Mouse (Mus musculus) liver, adult 2 months (tissue): ENCODE measurements at regions not wholly inside any gene's neighbourhood (a gene's known extent, or its start where the extent isn't known, plus 50 kb on each side); places are given as distances from the start of the nearest gene placed in this dataset.

Experiments used
- DNase-seq: peaks from one replicate; pipeline ENCODE4 v3.0.0-alpha.2; 2011; ENCODE audit warnings: low read depth, low spot score; ENCODE audit errors: extremely low read depth
- H3K27ac ChIP-seq: fragments of 200-500 bp; replicated peaks from 2 replicates; pipeline ENCODE4 v1.5.1; 2012; ENCODE audit warnings: low read depth, mild to moderate bottlenecking, control low read depth, inconsistent platforms, low read length; ENCODE audit not compliant: insufficient read depth
- H3K27me3 ChIP-seq: fragments of 200-500 bp; 2 replicates; pipeline ENCODE4 v1.6.1; 2012; ENCODE audit warnings: mild to moderate bottlenecking, moderate library complexity, low read length, inconsistent platforms; ENCODE audit not compliant: control insufficient read depth, insufficient read depth
- H3K36me3 ChIP-seq: fragments of 200-500 bp; 2 replicates; pipeline ENCODE4 v1.6.1; 2012; ENCODE audit warnings: low read length, inconsistent platforms; ENCODE audit not compliant: control insufficient read depth, insufficient read depth
- H3K4me1 ChIP-seq: fragments of 200-500 bp; 2 replicates; pipeline ENCODE4 v1.6.1; 2011; ENCODE audit warnings: low read length; ENCODE audit not compliant: control insufficient read depth, insufficient read depth
- H3K4me3 ChIP-seq: fragments of 200-500 bp; 2 replicates; pipeline ENCODE4 v1.5.1; 2011; ENCODE audit warnings: low read depth, mild to moderate bottlenecking, control low read depth, low read length, moderate library complexity; ENCODE audit not compliant: insufficient read depth
- H3K79me2 ChIP-seq: fragments of 200-500 bp; 2 replicates; pipeline ENCODE4 v1.6.1; 2012; ENCODE audit warnings: inconsistent platforms, mild to moderate bottlenecking, low read length, moderate library complexity; ENCODE audit not compliant: control insufficient read depth, insufficient read depth
- H3K9ac ChIP-seq: fragments of 200-500 bp; 2 replicates; pipeline ENCODE4 v1.6.1; 2012; ENCODE audit warnings: low read depth, mild to moderate bottlenecking, control low read depth, inconsistent platforms, low read length
- CTCF ChIP-seq: fragments of 200-500 bp; IDR thresholded peaks from 2 replicates; pipeline ENCODE4 v1.5.1; 2011; ENCODE audit warnings: low read depth, low read length, control low read depth
- POLR2A ChIP-seq: fragments of 200-500 bp; IDR thresholded peaks from 2 replicates; pipeline ENCODE4 v1.6.1; 2011; ENCODE audit warnings: low read length, control low read depth; ENCODE audit not compliant: insufficient read depth; ENCODE audit errors: extremely low read depth
- WGBS: fragments of 180-500 bp; shearing (Covaris S2); methylation state at CpG from one replicate; pipeline ENCODE4 v1.1.7; 2018; 5-methylcytosine and 5-hydroxymethylcytosine counted together

DNA sequence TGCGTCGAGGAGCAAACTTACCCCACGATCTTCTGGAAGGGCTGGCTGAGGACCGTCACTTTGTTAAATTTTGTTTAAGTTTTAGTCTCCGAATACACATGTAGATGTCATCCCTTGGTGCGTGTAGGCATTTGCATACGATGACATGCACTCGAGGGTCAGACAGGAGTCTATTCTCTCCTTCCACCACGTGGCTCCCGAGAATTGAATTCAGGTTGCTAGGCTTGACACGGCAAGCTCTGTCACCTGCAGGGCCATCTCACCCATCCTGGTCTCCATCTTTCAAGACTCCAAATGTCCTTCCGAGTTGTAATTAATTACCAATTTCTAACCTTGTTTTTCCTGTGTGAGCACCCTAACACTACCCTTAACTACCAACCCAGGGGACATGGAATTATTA, 52.7 kb upstream of the Ppara start:
- TF ChIP-seq POLR2A (no peak), CTCF (no peak)
- no peak overlapping the region for H3K9ac ChIP-seq
- H3K27me3 ChIP-seq: no peaks in the 10 kb centered on the region
- no peak for DNase-seq
- H3K4me3 ChIP-seq: no peak overlapping the region
- peaks cover 75% of the 10 kb centered on the region for H3K79me2 ChIP-seq
- peaks cover 31% of the 10 kb centered on the region for H3K4me1 ChIP-seq
- no peak overlapping the region for H3K27ac ChIP-seq
- H3K36me3 ChIP-seq: peaks cover 14% of the 10 kb centered on the region
- WGBS: 75% methylated on average over 12 of the region's 12 CpGs

DNA sequence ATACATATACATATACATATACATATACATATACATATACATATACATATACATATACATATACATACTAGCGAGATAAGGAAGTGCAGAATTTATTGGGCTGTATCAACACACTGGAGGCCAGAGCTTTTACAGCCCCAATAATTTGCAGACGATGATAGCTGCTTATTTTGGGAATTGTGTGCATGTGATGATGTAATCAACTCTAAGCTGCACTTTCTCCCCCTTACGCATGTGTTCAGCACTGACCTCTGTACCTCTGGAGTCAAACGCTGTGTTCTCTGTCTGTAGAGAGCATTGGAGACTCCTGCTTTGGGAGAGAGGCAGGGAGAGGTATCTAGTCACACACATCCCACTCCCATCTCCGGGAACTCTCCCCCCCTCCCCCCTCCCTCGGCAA, 52.0 kb upstream of the Ppara start:
- Histone ChIP-seq H3K79me2 (peaks cover 74% of the 10 kb centered on the region), H3K4me1 (peaks cover 25% of the 10 kb centered on the region), H3K4me3 (no peak overlapping the region), H3K27ac (peak overlapping the region; percentile 65), H3K36me3 (peaks cover 14% of the 10 kb centered on the region), H3K27me3 (no peaks in the 10 kb centered on the region), H3K9ac (peak overlapping the region; percentile 38; the same call in 1 of the 2 replicates)
- WGBS: 22% methylated on average over 6 of the region's 6 CpGs
- no peak for TF ChIP-seq CTCF
- no peak for TF ChIP-seq POLR2A
- DNase-seq: peak; percentile 92

DNA sequence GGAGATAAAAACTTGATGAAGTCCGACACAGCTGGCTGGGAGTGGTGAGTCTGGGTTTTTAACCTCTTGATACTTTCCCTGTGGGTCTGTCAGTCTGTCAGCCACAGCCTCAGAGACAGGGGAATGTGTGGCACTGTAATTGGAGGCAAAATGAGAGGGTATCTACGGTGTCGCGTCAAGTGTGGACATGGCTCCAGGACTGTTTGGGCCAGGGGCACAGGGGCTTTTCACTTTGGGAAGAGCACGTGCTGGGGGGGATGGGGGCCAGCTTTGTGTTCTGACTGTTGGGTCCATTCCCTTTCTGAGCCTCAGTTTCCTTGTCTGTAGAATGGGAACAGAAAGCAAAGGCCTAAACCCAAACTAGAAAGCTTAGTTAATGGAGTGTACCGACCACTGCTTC, 51.5 kb upstream of the Ppara start:
- Histone ChIP-seq H3K27ac (peak overlapping the region; percentile 65), H3K9ac (peak overlapping the region; percentile 30), H3K27me3 (no peaks in the 10 kb centered on the region), H3K36me3 (peaks cover 14% of the 10 kb centered on the region), H3K79me2 (peaks cover 74% of the 10 kb centered on the region), H3K4me1 (peaks cover 23% of the 10 kb centered on the region), H3K4me3 (no peak overlapping the region)
- no peak for TF ChIP-seq CTCF
- TF ChIP-seq POLR2A: no peak
- WGBS: 73% methylated on average over 6 of the region's 6 CpGs
- DNase-seq: no peak

DNA sequence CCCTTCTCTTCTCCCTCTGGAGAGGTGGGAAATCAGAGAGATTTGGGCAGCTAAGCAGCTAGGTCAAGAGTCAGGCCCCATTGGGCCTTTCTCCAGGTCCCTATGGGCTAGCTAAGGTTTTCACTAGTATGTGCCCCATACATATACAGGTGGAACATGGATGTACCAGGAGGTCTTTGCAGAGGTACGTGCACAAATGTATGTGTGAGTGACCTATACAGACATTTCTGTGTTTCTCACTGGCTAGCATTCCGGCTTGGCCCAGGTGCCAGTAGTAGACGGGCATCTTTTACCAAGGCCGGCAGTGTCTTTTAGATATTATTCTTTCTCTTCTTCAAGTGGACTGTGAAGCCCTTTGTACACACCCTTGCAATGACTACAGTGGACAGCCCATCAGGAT, 51.1 kb upstream of the Ppara start:
- Histone ChIP-seq H3K4me1 (peaks cover 21% of the 10 kb centered on the region), H3K36me3 (peaks cover 15% of the 10 kb centered on the region), H3K4me3 (no peak overlapping the region), H3K9ac (peak overlapping the region; percentile 6; the same call in 1 of the 2 replicates), H3K27ac (peak overlapping the region; percentile 65), H3K27me3 (no peaks in the 10 kb centered on the region), H3K79me2 (peaks cover 73% of the 10 kb centered on the region)
- DNase-seq: no peak
- WGBS: 96% methylated on average over 4 of the region's 4 CpGs
- TF ChIP-seq CTCF (no peak), POLR2A (no peak)

DNA sequence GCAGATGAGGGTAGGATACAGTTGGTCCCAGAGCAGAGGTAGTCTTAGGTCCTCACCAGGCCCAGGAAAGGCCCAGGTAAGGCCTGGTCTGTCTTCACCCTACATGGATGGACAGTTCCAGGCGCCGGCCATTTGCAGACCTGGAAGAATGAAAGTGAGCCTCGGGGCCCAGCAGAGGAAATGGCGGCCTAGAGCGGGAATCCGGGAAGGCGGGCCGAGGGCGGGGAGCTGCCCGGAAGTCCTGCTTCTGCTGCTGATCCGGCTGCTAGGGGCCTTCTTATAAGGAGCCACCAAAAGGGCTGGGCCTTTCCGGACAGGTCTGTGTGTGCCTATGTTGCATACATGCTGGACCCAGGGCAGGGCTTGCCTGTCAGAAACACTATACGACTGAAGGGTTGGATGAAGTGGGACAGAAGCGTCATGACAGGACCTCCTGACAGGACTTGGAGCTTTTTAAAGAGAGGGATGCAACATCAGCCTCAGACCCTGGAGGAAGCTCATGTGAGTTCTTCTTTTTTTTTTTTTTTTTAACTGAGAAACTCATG, 50.5 kb upstream of the Ppara start:
- no peak for DNase-seq
- no peak for TF ChIP-seq CTCF
- TF ChIP-seq POLR2A: no peak
- peak overlapping the region; percentile 32 for H3K27ac ChIP-seq
- H3K27me3 ChIP-seq: no peaks in the 10 kb centered on the region
- H3K36me3 ChIP-seq: peaks cover 18% of the 10 kb centered on the region
- H3K9ac ChIP-seq: peak overlapping the region; percentile 6; the same call in 1 of the 2 replicates
- no peak overlapping the region for H3K4me3 ChIP-seq
- peaks cover 70% of the 10 kb centered on the region for H3K79me2 ChIP-seq
- 76% methylated on average over 14 of the region's 14 CpGs for WGBS
- H3K4me1 ChIP-seq: peaks cover 21% of the 10 kb centered on the region

DNA sequence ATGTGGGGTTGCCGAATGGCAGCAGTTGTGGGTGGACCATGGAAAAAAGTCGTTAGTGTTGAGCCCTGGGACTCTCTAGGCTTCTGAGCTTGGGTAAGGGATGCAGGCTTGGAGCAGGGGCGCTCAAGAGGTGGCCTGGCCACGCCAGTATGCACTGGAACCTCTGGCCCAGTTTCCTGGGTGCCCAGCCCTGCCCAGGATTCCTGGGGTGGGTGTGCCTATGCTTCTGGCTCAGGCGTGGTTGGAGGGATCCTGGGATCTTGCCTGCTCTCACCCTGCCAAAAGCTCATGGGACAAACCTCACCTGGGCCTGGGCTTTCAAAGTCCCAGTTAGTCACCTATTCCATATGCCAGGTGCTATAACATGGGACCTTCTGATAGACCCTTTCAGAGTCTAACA, 49.9 kb upstream of the Ppara start:
- Histone ChIP-seq H3K79me2 (peaks cover 71% of the 10 kb centered on the region), H3K4me1 (peaks cover 19% of the 10 kb centered on the region), H3K36me3 (peaks cover 25% of the 10 kb centered on the region), H3K27me3 (no peaks in the 10 kb centered on the region), H3K27ac (peak overlapping the region; percentile 18), H3K9ac (no peak overlapping the region), H3K4me3 (no peak overlapping the region)
- TF ChIP-seq POLR2A (no peak), CTCF (no peak)
- DNase-seq: peak; percentile 58
- WGBS: 41% methylated on average over 5 of the region's 5 CpGs
